Mouse (Mus musculus): ENCODE results near the gene Olfr1233. TPM values are rescaled to one million over a fixed set of nuclear protein-coding genes. Genes with fewer than 3 reads are reported as not detected.

The Olfr1233 gene
- not detected for polyA plus RNA-seq (2014; fragmentation: Illumina TruSeq; extraction: RNeasy Lipid Tissue Mini Kit (QIAGEN cat#74804); ENCODE audit: low read depth, low replicate concordance)

DNA sequence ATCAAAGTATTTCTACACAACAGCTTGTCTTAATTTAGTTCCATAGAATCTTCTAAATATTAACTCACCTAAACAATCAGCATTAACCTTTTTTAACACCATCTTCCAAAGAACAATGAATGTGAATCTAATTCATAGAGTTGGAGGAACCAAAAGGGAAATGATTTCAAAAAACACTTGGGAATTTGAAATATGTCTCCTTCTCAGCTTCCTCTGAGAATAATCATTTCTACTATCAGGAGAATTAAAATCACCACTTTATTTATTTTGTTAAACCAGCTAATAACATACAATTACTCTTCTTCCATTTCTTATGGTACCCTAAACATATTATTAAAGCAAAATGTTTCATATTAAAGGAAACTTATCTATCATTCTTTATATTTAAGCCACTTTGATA lies at the start of gene Olfr1233:
Gene Olfr1233 (minus strand): TSS at position 101 of the 400 bp plus-strand sequence.

DNA sequence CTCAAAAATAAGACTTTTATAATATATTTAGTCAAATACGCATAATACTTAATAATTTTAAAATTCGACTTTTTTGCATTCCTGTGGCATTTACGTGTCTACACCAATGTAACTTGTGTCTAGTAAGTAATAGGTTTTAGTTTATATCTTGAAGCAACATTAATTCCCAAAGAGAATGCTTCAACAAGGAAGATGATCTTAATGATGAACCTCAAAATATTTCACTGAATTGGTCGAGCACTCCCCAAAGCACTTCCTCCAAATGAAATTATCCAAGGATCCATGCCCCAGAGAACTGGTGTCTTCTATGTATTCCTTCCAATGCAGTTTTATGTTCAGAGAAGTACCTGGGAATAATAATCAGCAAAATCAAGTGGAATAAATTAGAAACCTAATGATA lies 22.6 kb upstream of the Olfr1233 start, which contains the start of gene Olfr1234:
Gene Olfr1234 (minus strand): TSS at position 101 of the 400 bp plus-strand sequence.

DNA sequence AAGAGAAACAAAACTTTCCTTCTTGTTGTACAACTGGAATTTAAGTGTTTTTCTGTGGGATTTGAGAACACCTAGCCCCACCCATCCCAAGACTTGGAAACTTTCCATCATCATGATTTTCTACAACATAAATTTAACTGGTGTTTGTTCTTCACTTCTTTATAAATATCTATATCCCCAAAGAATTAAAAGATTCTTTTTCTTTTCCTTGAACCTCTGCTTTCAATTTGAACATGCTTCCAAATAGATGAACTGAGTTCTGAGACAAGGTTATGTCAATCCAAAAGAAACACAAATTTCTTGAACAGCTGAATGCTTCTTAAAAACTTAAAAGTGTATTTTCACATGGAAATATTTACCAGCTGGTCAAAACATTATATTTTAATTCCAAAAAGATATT lies 12.6 kb downstream of the Olfr1233 start, which contains the start of gene Olfr1232:
Gene Olfr1232 (minus strand): TSS at position 101 of the 400 bp plus-strand sequence.

DNA sequence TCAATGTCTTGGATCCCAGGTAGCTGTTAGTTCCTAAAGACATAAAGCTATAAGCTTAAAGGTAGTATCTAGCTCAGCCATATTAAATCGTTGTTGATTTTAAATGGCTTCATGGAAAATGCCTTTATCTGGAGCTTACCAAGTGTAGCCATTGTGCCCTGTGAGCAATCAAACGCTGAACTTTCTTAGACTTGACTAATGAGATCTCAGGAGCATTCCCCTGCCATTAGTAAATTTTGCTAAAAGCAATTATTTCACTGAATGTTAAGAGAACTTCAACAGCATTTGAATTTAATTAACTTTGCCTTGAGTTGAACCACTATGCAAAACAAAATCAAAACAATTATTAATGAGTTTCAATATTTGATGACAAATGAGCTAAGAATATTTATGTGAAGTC lies 35.2 kb downstream of the Olfr1233 start, which contains the start of gene Olfr1231:
Gene Olfr1231 (minus strand): TSS at position 101 of the 400 bp plus-strand sequence.

DNA sequence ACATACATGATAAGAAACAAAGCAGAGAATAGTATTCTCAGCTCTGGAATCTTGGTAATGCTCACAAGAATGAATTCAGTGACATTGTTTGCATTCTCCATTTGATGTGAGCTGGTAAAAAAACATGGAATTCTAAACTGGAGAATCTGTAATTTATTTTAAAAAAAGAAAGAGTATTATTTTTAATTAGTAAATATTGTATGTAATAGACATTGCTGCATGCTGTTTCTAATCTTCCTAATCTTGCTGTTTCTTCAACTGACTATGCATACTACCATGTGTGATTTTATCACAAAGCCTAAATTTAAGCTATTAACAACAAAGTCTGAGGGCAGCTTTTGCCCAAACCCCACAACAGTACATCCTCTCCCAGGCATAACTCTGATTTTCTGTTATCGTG lies 45.0 kb downstream of the Olfr1233 start, which contains the start of gene Olfr1230:
Gene Olfr1230 (minus strand): TSS at position 101 of the 400 bp plus-strand sequence.

DNA sequence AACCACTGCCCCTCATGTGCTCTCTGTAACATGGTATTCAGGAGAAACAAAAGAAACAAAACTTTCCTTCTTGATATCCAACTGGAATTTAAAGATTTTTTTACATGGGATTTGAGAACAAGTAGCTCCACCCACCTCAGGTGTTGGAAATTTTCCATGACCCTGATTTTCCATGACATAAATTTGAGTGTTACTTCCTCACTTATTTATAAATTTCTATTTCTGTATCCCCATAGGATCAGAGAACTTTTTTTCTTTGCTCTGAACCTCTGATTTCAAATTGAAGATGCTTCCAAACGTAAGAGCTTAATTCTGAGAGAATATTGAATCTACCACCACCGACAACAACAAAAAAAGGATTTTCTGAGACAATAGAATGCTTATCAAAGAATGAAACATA lies 54.3 kb downstream of the Olfr1233 start, which contains the start of gene Olfr1229:
Gene Olfr1229 (minus strand): TSS at position 101 of the 400 bp plus-strand sequence.

Other genes starting within 250 kb of the Olfr1233 start
- gene Olfr1220, start 235.6 kb downstream of the Olfr1233 start, polyA plus RNA-seq (2014; fragmentation: Illumina TruSeq; extraction: RNeasy Lipid Tissue Mini Kit (QIAGEN cat#74804); ENCODE audit: low read depth, low replicate concordance) = not detected
- not detected for gene Olfr1221, start 225.1 kb downstream of the Olfr1233 start, polyA plus RNA-seq (2014; fragmentation: Illumina TruSeq; extraction: RNeasy Lipid Tissue Mini Kit (QIAGEN cat#74804); ENCODE audit: low read depth, low replicate concordance)
- not detected for gene Olfr1222, start 209.3 kb downstream of the Olfr1233 start, polyA plus RNA-seq (2014; fragmentation: Illumina TruSeq; extraction: RNeasy Lipid Tissue Mini Kit (QIAGEN cat#74804); ENCODE audit: low read depth, low replicate concordance)
- not detected for gene Olfr1223, start 190.8 kb downstream of the Olfr1233 start, polyA plus RNA-seq (2014; fragmentation: Illumina TruSeq; extraction: RNeasy Lipid Tissue Mini Kit (QIAGEN cat#74804); ENCODE audit: low read depth, low replicate concordance)
- gene Olfr1224-ps1, start 178.3 kb downstream of the Olfr1233 start, polyA plus RNA-seq (2014; fragmentation: Illumina TruSeq; extraction: RNeasy Lipid Tissue Mini Kit (QIAGEN cat#74804); ENCODE audit: low read depth, low replicate concordance) = not detected
- not detected for gene Olfr1225, start 167.7 kb downstream of the Olfr1233 start, polyA plus RNA-seq (2014; fragmentation: Illumina TruSeq; extraction: RNeasy Lipid Tissue Mini Kit (QIAGEN cat#74804); ENCODE audit: low read depth, low replicate concordance)
- not detected for gene Olfr1226, start 142.3 kb downstream of the Olfr1233 start, polyA plus RNA-seq (2014; fragmentation: Illumina TruSeq; extraction: RNeasy Lipid Tissue Mini Kit (QIAGEN cat#74804); ENCODE audit: low read depth, low replicate concordance)
- gene Olfr1228, start 88.3 kb downstream of the Olfr1233 start, polyA plus RNA-seq (2014; fragmentation: Illumina TruSeq; extraction: RNeasy Lipid Tissue Mini Kit (QIAGEN cat#74804); ENCODE audit: low read depth, low replicate concordance) = not detected
- gene Olfr1229, start 54.4 kb downstream of the Olfr1233 start, polyA plus RNA-seq (2014; fragmentation: Illumina TruSeq; extraction: RNeasy Lipid Tissue Mini Kit (QIAGEN cat#74804); ENCODE audit: low read depth, low replicate concordance) = not detected
- not detected for gene Olfr1230, start 45.1 kb downstream of the Olfr1233 start, polyA plus RNA-seq (2014; fragmentation: Illumina TruSeq; extraction: RNeasy Lipid Tissue Mini Kit (QIAGEN cat#74804); ENCODE audit: low read depth, low replicate concordance)
- gene Olfr1231, start 35.3 kb downstream of the Olfr1233 start, polyA plus RNA-seq (2014; fragmentation: Illumina TruSeq; extraction: RNeasy Lipid Tissue Mini Kit (QIAGEN cat#74804); ENCODE audit: low read depth, low replicate concordance) = not detected
- not detected for gene Olfr1232, start 12.7 kb downstream of the Olfr1233 start, polyA plus RNA-seq (2014; fragmentation: Illumina TruSeq; extraction: RNeasy Lipid Tissue Mini Kit (QIAGEN cat#74804); ENCODE audit: low read depth, low replicate concordance)
- gene Olfr1234, start 22.5 kb upstream of the Olfr1233 start, polyA plus RNA-seq (2014; fragmentation: Illumina TruSeq; extraction: RNeasy Lipid Tissue Mini Kit (QIAGEN cat#74804); ENCODE audit: low read depth, low replicate concordance) = not detected
- not detected for gene Olfr1238, start 67.3 kb upstream of the Olfr1233 start, polyA plus RNA-seq (2014; fragmentation: Illumina TruSeq; extraction: RNeasy Lipid Tissue Mini Kit (QIAGEN cat#74804); ENCODE audit: low read depth, low replicate concordance)
- gene Olfr1239, start 78.0 kb upstream of the Olfr1233 start, polyA plus RNA-seq (2014; fragmentation: Illumina TruSeq; extraction: RNeasy Lipid Tissue Mini Kit (QIAGEN cat#74804); ENCODE audit: low read depth, low replicate concordance) = not detected
- gene Olfr1240, start 100.6 kb upstream of the Olfr1233 start, polyA plus RNA-seq (2014; fragmentation: Illumina TruSeq; extraction: RNeasy Lipid Tissue Mini Kit (QIAGEN cat#74804); ENCODE audit: low read depth, low replicate concordance) = not detected
- gene Olfr1241, start 144.7 kb upstream of the Olfr1233 start, polyA plus RNA-seq (2014; fragmentation: Illumina TruSeq; extraction: RNeasy Lipid Tissue Mini Kit (QIAGEN cat#74804); ENCODE audit: low read depth, low replicate concordance) = not detected
- not detected for gene Olfr1242, start 155.9 kb upstream of the Olfr1233 start, polyA plus RNA-seq (2014; fragmentation: Illumina TruSeq; extraction: RNeasy Lipid Tissue Mini Kit (QIAGEN cat#74804); ENCODE audit: low read depth, low replicate concordance)
- gene Olfr1243, start 189.1 kb upstream of the Olfr1233 start, polyA plus RNA-seq (2014; fragmentation: Illumina TruSeq; extraction: RNeasy Lipid Tissue Mini Kit (QIAGEN cat#74804); ENCODE audit: low read depth, low replicate concordance) = not detected
- not detected for gene Olfr1245, start 236.0 kb upstream of the Olfr1233 start, polyA plus RNA-seq (2014; fragmentation: Illumina TruSeq; extraction: RNeasy Lipid Tissue Mini Kit (QIAGEN cat#74804); ENCODE audit: low read depth, low replicate concordance)

Measured in kidney, adult 10 weeks (tissue).